In genomic region chr11:53423036-53423435, GRCm38 (mm10) we compare ENCODE assay signal across 26 mouse cellular contexts. TPM values are rescaled to one million over a fixed set of nuclear protein-coding genes. Genes with fewer than 3 reads are reported as not detected.
A peak's percentile ranks its signal among the peaks of the same experiment; 100 is the strongest.
DNase-seq lines count a peak whose midpoint lies in the region; ATAC-seq and TF ChIP-seq lines count a peak whose summit lies in the region.
"Had no signal": no experiment of that assay in that cellular context is flagged by ENCODE, and none has a peak within 500 bp of the region (broad histone marks: within the 10 kb centered on the region; RNA-seq: fewer than 3 reads in every experiment).

TSS of gene Leap2 (minus strand) at chr11:53423170.

- peak within 1 kb of the TSS; percentile 49 for H3K4me2 ChIP-seq in intestine, postnatal 0 days (replicated peaks; ENCODE audit: low read depth)
- H3K4me2 ChIP-seq in liver, embryonic 12.5 days: peak within 1 kb of the TSS; percentile 10; the same call in 1 of the 2 replicates
- no peak within 1 kb of the TSS for H3K4me2 ChIP-seq in stomach, embryonic 15.5 days
- H3K4me2 ChIP-seq: heart, embryonic 11.5 days; hindbrain, embryonic 13.5 days; neural tube, embryonic 13.5 days had no signal

- no peaks in the 10 kb centered on the region; the same call in none of the 2 replicates for H3K36me3 ChIP-seq in kidney, adult 2 months (ENCODE audit: control insufficient read depth, insufficient read depth, low read length)
- H3K36me3 ChIP-seq in intestine, postnatal 0 days (ENCODE audit: control insufficient read depth, insufficient read depth): peaks cover 14% of the 10 kb centered on the region
- H3K36me3 ChIP-seq in liver, embryonic 12.5 days: peaks cover 35% of the 10 kb centered on the region
- peaks cover 17% of the 10 kb centered on the region for H3K36me3 ChIP-seq in stomach, embryonic 15.5 days

- peak; percentile 87 for ATAC-seq in intestine, postnatal 0 days
- 0 out of 2 replicates have a peak, but pooled peaks have one; percentile 42 for ATAC-seq in liver, embryonic 12.5 days
- peak; percentile 48; the same call in 1 of the 2 replicates for ATAC-seq in stomach, embryonic 15.5 days (ENCODE audit: insufficient read depth, low FRiP score, low read depth)
- ATAC-seq: forebrain, postnatal 0 days; inflammation-experienced regulatory T-cells, adult 6 months had no signal

- DNase-seq in kidney, adult 2 months: peak; percentile 63
- no peak for DNase-seq in kidney, postnatal 10 days
- DNase-seq in spleen, postnatal 36 days (ENCODE audit: low spot score in 2 of 2): no peak
- DNase-seq in urinary bladder, postnatal 10 days (ENCODE audit: low spot score): no peak
- DNase-seq: adrenal gland, postnatal 10 days; cerebellum, postnatal 14 days; forebrain, postnatal 0 days; heart, postnatal 14 days; lung, adult 2 months; midbrain, embryonic 14.5 days; right cerebral cortex, adult 18-20 months; thymus, adult 2 months had no signal

- 0 out of 2 replicates have a peak, but pooled peaks have one; percentile 3 for TF ChIP-seq CTCF in kidney, adult 2 months (conservative IDR thresholded peaks at IDR 0.05; ENCODE audit: insufficient read depth, insufficient read length, low read depth, low read length)
- peak; percentile 63 for TF ChIP-seq CTCF in intestine, postnatal 0 days (IDR thresholded peaks at IDR 0.05; ENCODE audit: low read depth)

- H3K4me3 ChIP-seq in kidney, adult 2 months (ENCODE audit: insufficient read depth, low read depth, low read length): no peak within 1 kb of the TSS
- H3K4me3 ChIP-seq in intestine, postnatal 0 days (ENCODE audit: low read depth, low read length): peak within 1 kb of the TSS; percentile 27
- no peak within 1 kb of the TSS for H3K4me3 ChIP-seq in liver, embryonic 12.5 days
- no peak within 1 kb of the TSS for H3K4me3 ChIP-seq in stomach, embryonic 15.5 days (replicated peaks)
- H3K4me3 ChIP-seq: forebrain, embryonic 10.5 days; hindbrain, embryonic 13.5 days; limb, embryonic 10.5 days; megakaryocyte, embryonic 14.5 days; neural tube, embryonic 13.5 days had no signal

- no peaks in the 10 kb centered on the region for H3K9me3 ChIP-seq in intestine, postnatal 0 days (ENCODE audit: control insufficient read depth)
- H3K9me3 ChIP-seq in liver, embryonic 12.5 days (replicated peaks): no peaks in the 10 kb centered on the region
- no peaks in the 10 kb centered on the region for H3K9me3 ChIP-seq in stomach, embryonic 15.5 days
- H3K9me3 ChIP-seq: forebrain, embryonic 10.5 days; hindbrain, embryonic 13.5 days; limb, embryonic 10.5 days; megakaryocyte, embryonic 14.5 days; neural tube, embryonic 13.5 days had no signal

- 41% methylated on average over 4 of the region's 4 CpGs for WGBS in kidney, adult 2 months
- WGBS in intestine, postnatal 0 days: 32% methylated on average over 4 of the region's 4 CpGs
- WGBS in liver, embryonic 12.5 days (ENCODE audit: insufficient replicate concordance): 64% methylated on average over 4 of the region's 4 CpGs
- 73% methylated on average over 4 of the region's 4 CpGs for WGBS in stomach, embryonic 15.5 days

- H3K27ac ChIP-seq in kidney, adult 2 months (ENCODE audit: insufficient read depth, low read depth, low read length): no peak within 1 kb of the TSS
- peak within 1 kb of the TSS; percentile 68 for H3K27ac ChIP-seq in intestine, postnatal 0 days (ENCODE audit: low read depth, low read length)
- peak within 1 kb of the TSS; percentile 58 for H3K27ac ChIP-seq in liver, embryonic 12.5 days
- no peak within 1 kb of the TSS for H3K27ac ChIP-seq in stomach, embryonic 15.5 days
- H3K27ac ChIP-seq: forebrain, embryonic 10.5 days; hindbrain, embryonic 13.5 days; limb, embryonic 10.5 days; neural tube, embryonic 13.5 days had no signal

- H3K4me1 ChIP-seq in kidney, adult 2 months (ENCODE audit: control insufficient read depth, insufficient read depth, low read length): peaks cover 3% of the 10 kb centered on the region; the same call in 1 of the 2 replicates
- peaks cover 4% of the 10 kb centered on the region; the same call in 1 of the 2 replicates for H3K4me1 ChIP-seq in intestine, postnatal 0 days (replicated peaks; ENCODE audit: control insufficient read depth, insufficient read depth, low read length)
- no peaks in the 10 kb centered on the region; the same call in 1 of the 2 replicates for H3K4me1 ChIP-seq in liver, embryonic 12.5 days
- H3K4me1 ChIP-seq in stomach, embryonic 15.5 days: no peaks in the 10 kb centered on the region
- H3K4me1 ChIP-seq: forebrain, embryonic 10.5 days; hindbrain, embryonic 13.5 days; limb, embryonic 10.5 days; neural tube, embryonic 13.5 days had no signal

- H3K9ac ChIP-seq in intestine, postnatal 0 days (ENCODE audit: low read depth, low read length): peak within 1 kb of the TSS; percentile 53
- no peak within 1 kb of the TSS for H3K9ac ChIP-seq in liver, embryonic 12.5 days
- H3K9ac ChIP-seq in stomach, embryonic 15.5 days: no peak within 1 kb of the TSS
- H3K9ac ChIP-seq: forebrain, postnatal 0 days; hindbrain, embryonic 13.5 days; neural tube, embryonic 13.5 days had no signal

- no peak for TF ChIP-seq POLR2A in kidney, adult 2 months (IDR thresholded peaks at IDR 0.05; ENCODE audit: low read depth, low read length)

- H3K27me3 ChIP-seq in kidney, adult 2 months (replicated peaks; ENCODE audit: control insufficient read depth, insufficient read depth, low read length): no peaks in the 10 kb centered on the region
- no peaks in the 10 kb centered on the region for H3K27me3 ChIP-seq in intestine, postnatal 0 days (replicated peaks; ENCODE audit: control insufficient read depth, insufficient read depth, low read length)
- H3K27me3 ChIP-seq in liver, embryonic 12.5 days (replicated peaks): no peaks in the 10 kb centered on the region
- no peaks in the 10 kb centered on the region for H3K27me3 ChIP-seq in stomach, embryonic 15.5 days (replicated peaks)
- H3K27me3 ChIP-seq: hindbrain, embryonic 13.5 days; megakaryocyte, embryonic 14.5 days; neural tube, embryonic 13.5 days had no signal

RNA-seq across cellular contexts. Expression of gene Leap2, which starts in this region (rescaled TPM):
- polyA plus RNA-seq in kidney, adult 2 months (2012; rRNA removed): not detected in 2 replicates
- polyA plus RNA-seq in intestine, postnatal 0 days (2015; fragmentation: Nextera tagmentation; extraction: Ambion mirVana): 1,325 and 1,459 TPM in 2 replicates
- 5.3 and 5.4 TPM in 2 replicates for polyA plus RNA-seq in liver, embryonic 12.5 days (2016; fragmentation: Nextera tagmentation; extraction: Ambion mirVana)
- 1.5 and 4.1 TPM in 2 replicates for polyA plus RNA-seq in stomach, embryonic 15.5 days (2015; fragmentation: Nextera tagmentation; extraction: Ambion mirVana)
- polyA plus RNA-seq: brain, embryonic 14.5 days; C2C12; embryonic facial prominence, embryonic 14.5 days; forebrain, embryonic 10.5 days; forebrain, postnatal 0 days; heart, embryonic 11.5 days; hindbrain, embryonic 13.5 days; limb, embryonic 10.5 days; lung, adult 2 months; midbrain, embryonic 14.5 days; neural tube, embryonic 13.5 days; thymus, adult 2 months; urinary bladder, adult 2 months had no signal

Comparison
In these comparisons a context has a peak if more than half of its experiments do, and no peak if none do; other contexts are left out.
1. RNA of gene Leap2 (polyA plus RNA-seq): 1,325 to 1,459 TPM in intestine, postnatal 0 days; 5.3 to 5.4 TPM in liver, embryonic 12.5 days, 1.5 to 4.1 TPM in stomach, embryonic 15.5 days and not detected in kidney, adult 2 months; every median in the first group is over 100 times any median in the second.
2. Peak in DNase-seq in kidney, adult 2 months; RNA of the gene not detected or under 1 TPM.
3. H3K27ac ChIP-seq: peak in intestine, postnatal 0 days (single experiment) and liver, embryonic 12.5 days (single experiment); none in kidney, adult 2 months (single experiment) and stomach, embryonic 15.5 days (single experiment).
4. Peak in every context shown above with its lines, with median percentiles within 50 percentile points of each other: ATAC-seq.